Mouse (Mus musculus) kidney, embryonic 16.5 days (tissue): ENCODE measurements around the gene Dennd4b. TPM values are rescaled to one million over a fixed set of nuclear protein-coding genes. Genes with fewer than 3 reads are reported as not detected.
A peak's percentile ranks its signal among the peaks of the same experiment; 100 is the strongest.
"Not testable (repeated sequence)": the region's sequence is repeated elsewhere in the genome, so short reads cannot be mapped to it uniquely, and the experiment has no call there.

Experiments
- ATAC-seq: fragments of 200-750 bp; cut with Nextera tagmentation; 2 replicates; pipeline ENCODE4 v1.8.0; 2017; ENCODE audit warnings: moderate TSS enrichment; ENCODE audit not compliant: low FRiP score, low TSS enrichment
- H3K27ac ChIP-seq: fragments of 300-500 bp; sonication (generic); 2 replicates; pipeline ENCODE4 v1.5.1; 2014; ENCODE audit warnings: low read length
- H3K27me3 ChIP-seq: fragments of 300-500 bp; sonication (generic); 2 replicates; pipeline ENCODE4 v1.6.1; 2014; ENCODE audit warnings: low read length, control low read depth, mixed read lengths; ENCODE audit not compliant: insufficient read depth
- H3K36me3 ChIP-seq: fragments of 300-500 bp; sonication (generic); 2 replicates; pipeline ENCODE4 v1.6.1; 2014; ENCODE audit warnings: low read length, control low read depth, mixed read lengths; ENCODE audit not compliant: insufficient read depth
- H3K4me1 ChIP-seq: fragments of 300-500 bp; sonication (generic); 2 replicates; pipeline ENCODE4 v1.6.1; 2014; ENCODE audit warnings: low read length, control low read depth, mixed read lengths; ENCODE audit not compliant: insufficient read depth
- H3K4me2 ChIP-seq: fragments of 300-500 bp; sonication (generic); replicated peaks from 2 replicates; pipeline ENCODE4 v1.6.1; 2014; ENCODE audit warnings: low read depth, low read length
- H3K4me3 ChIP-seq: fragments of 300-500 bp; sonication (generic); 2 replicates; pipeline ENCODE4 v1.5.1; 2014; ENCODE audit warnings: mild to moderate bottlenecking, low read length
- H3K9ac ChIP-seq: fragments of 300-500 bp; sonication (generic); replicated peaks from 2 replicates; pipeline ENCODE4 v1.6.1; 2014; ENCODE audit warnings: low read length
- H3K9me3 ChIP-seq: fragments of 300-500 bp; sonication (generic); 2 replicates; pipeline ENCODE4 v1.6.1; 2016; ENCODE audit warnings: low read length, control low read depth
- WGBS: fragments of 180-500 bp; shearing (Covaris S2); extraction: QIAGEN DNeasy Blood & Tissue Kit; methylation state at CpG from one replicate; pipeline ENCODE4 v1.1.7; 2014; 5-methylcytosine and 5-hydroxymethylcytosine counted together
- polyA plus RNA-seq: library from polyadenylated mRNA; unstranded; fragments of >200 nt; fragmentation: Nextera tagmentation; extraction: Ambion mirVana; gene quantifications from 2 replicates; pipeline ENCODE4 v1.2.1, GENCODE M21; 2015

Dennd4b gene
- polyA plus RNA-seq, 1 experiment from 2014 or later, result 4.7 TPM

DNA sequence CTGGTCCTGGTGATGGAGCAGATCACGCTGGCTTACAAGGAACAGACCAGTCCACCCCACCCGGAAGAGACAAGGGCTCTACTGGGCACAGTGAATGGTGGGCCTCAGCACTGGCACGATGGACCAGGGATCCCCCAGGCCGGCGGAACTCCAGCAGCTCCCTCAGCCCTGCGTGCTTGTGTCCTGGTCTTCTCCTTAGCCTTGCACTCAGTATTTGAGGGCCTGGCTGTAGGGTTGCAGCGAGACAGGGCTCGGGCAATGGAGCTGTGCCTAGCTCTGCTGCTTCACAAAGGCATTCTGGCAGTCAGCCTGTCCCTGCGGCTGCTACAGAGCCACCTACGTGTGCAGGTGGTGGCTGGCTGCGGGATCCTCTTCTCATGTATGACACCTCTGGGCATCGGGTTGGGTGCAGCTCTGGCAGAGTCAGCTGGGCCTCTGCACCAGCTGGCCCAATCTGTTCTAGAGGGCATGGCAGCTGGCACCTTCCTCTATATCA lies 13.2 kb upstream of the Dennd4b start:
- not testable (repeated sequence) for H3K4me2 ChIP-seq, H3K27ac ChIP-seq, H3K27me3 ChIP-seq, ATAC-seq, H3K4me3 ChIP-seq, H3K9ac ChIP-seq, H3K9me3 ChIP-seq
- Histone ChIP-seq H3K4me1 (peaks cover 32% of the 10 kb centered on the region), H3K36me3 (peaks cover 20% of the 10 kb centered on the region)
- 92% methylated on average over 10 of the region's 12 CpGs for WGBS

DNA sequence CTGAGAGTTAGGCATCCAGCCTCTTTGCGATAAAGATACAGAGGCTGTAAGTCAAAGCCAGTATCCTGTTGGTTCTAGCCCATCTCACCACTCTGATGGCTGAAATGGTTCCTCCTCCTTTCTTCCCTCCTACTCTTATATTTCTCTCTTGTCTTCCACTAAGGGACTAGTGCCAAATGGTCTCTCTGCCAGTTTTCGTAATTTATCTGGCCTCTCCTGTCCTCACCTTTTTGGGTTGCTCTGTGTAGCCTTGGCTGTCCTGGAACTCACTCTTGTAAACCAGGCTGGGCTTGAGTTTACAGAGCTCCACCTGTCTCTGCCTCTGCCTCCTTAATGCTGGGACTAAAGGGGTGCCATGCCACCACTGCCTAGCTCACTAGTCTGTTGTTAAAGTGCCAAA lies 12.3 kb upstream of the Dennd4b start:
- not testable (repeated sequence) for ATAC-seq, H3K27me3 ChIP-seq, H3K4me3 ChIP-seq, H3K27ac ChIP-seq, H3K9me3 ChIP-seq, H3K9ac ChIP-seq, H3K4me2 ChIP-seq
- WGBS, result 92% methylated on average over 2 of the region's 2 CpGs
- Histone ChIP-seq H3K36me3 (peaks cover 25% of the 10 kb centered on the region), H3K4me1 (peaks cover 30% of the 10 kb centered on the region)

DNA sequence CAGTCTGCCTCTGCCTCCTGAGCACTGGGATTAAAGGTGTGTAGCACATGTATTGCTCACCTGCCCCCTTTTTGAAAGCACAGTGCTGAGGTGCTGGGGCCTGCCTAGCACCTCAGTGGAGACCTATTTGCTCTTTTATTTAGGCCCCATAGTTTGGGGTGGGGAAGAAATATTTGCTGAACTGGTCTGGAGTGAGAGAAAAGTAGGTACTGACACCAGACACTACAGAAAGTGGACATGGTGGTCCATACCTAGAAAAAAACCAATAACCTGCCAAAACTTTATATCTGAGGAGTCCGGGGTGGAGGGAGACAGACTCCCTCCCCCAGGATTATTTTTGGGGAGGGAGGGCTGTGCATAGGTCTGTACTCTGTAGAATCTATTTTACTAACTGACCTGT lies 11.8 kb upstream of the Dennd4b start:
- not testable (repeated sequence) for H3K4me2 ChIP-seq
- ATAC-seq, result peak; percentile 1; the same call in 1 of the 2 replicates

DNA sequence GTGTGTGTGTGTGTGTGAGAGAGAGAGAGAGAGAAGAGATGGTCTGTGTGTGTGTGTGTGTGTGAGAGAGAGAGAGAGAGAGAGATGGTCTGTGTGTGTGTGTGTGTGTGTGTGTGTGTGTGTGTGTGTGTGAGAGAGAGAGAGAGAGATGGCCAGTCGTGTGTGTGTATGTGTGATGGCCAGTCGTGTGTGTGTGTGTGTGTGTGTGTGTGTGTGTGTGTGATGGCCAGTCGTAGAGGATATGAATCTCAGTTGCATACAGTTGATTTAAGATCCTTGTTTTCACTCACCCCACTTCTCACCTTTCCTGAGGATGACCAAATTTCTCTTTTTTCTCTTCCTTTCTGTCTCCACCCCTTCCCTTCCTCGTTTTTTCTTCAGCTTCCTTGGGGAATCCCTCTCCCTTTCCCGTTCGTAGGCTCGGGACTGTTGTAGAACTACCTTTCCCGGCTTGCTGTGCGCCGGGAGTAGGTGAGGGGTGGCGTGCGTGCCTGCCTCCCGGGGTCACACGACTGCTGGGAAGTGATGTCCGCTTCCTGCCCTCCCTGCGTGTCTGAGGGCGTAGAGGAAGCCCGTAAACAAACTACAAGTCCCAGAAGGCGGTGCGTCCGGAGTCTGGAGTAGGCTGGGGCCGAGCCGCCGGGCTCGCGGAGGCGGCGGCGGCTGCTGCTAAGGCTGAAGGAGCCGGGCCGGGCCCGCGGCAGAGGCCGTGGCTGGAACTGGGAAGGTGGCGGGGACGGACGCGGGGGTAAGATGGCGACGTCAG lies 11.1 kb upstream of the Dennd4b start, which contains the start of gene Crtc2:
TSS of gene Crtc2 (plus strand) at position 511 of the 766 bp plus-strand sequence.
- Histone ChIP-seq H3K4me3 (peak within 1 kb of the TSS; percentile 87), H3K9me3 (no peaks in the 10 kb centered on the region), H3K4me1 (peaks cover 24% of the 10 kb centered on the region), H3K36me3 (peaks cover 30% of the 10 kb centered on the region), H3K9ac (peak within 1 kb of the TSS; percentile 95), H3K4me2 (peak within 1 kb of the TSS; percentile 84), H3K27me3 (no peaks in the 10 kb centered on the region), H3K27ac (peak within 1 kb of the TSS; percentile 90)
- WGBS, result 1% methylated on average over 40 of the region's 40 CpGs
- ATAC-seq, result peak; percentile 99

More for the DNA sequence above, 11.8 kb upstream of the Dennd4b start:
- not testable (repeated sequence) for H3K9me3 ChIP-seq, H3K27ac ChIP-seq, H3K4me3 ChIP-seq, H3K27me3 ChIP-seq, H3K9ac ChIP-seq
- peaks cover 29% of the 10 kb centered on the region for H3K4me1 ChIP-seq
- whole genome bisulfite sequencing, result 84% methylated on average over 1 of the region's 1 CpGs
- H3K36me3 ChIP-seq, result peaks cover 25% of the 10 kb centered on the region

DNA sequence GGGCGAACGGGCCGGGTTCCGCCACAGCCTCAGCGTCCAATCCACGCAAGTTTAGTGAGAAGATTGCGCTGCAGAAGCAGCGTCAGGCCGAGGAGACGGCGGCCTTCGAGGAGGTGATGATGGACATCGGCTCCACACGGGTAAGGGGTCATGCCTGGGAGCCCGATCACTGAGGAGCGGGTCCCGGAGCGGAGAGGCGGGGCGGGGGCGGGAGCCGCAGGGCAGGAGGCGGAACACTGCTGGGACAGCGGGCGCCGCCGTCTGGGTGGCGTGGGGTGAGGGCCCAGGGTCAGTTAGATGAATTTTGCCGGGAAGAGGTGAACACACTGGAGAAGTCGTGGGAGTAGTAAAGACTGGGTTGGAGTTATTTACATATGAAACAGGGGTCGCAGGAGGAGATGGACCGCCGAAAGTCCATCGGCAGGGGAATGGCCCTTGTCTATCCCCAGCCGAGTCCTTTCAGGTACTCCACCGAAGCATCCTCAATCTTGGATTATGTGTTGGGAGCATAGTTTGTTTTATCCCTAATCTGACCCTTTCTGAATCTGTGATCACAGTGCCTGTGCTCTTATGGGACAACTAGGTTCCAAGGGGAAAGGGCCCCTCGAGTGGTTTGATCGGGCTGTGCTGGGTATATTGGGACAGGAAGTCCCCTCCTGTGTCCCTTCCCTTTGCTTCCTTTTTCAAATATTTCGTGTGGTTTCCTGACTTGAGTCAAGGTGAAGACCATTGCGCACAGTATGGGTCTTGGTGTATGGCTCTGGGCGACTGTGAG lies 10.4 kb upstream of the Dennd4b start:
- peak overlapping the region; percentile 84 for H3K4me2 ChIP-seq
- ATAC-seq, result peak; percentile 80
- H3K27me3 ChIP-seq, result no peaks in the 10 kb centered on the region
- peaks cover 34% of the 10 kb centered on the region for H3K36me3 ChIP-seq
- WGBS, result under 1% methylated on average over 41 of the region's 41 CpGs
- peak overlapping the region; percentile 90 for H3K27ac ChIP-seq
- H3K9me3 ChIP-seq, result no peaks in the 10 kb centered on the region
- peaks cover 17% of the 10 kb centered on the region for H3K4me1 ChIP-seq
- peak overlapping the region; percentile 95 for H3K9ac ChIP-seq
- peak overlapping the region; percentile 87 for H3K4me3 ChIP-seq

DNA sequence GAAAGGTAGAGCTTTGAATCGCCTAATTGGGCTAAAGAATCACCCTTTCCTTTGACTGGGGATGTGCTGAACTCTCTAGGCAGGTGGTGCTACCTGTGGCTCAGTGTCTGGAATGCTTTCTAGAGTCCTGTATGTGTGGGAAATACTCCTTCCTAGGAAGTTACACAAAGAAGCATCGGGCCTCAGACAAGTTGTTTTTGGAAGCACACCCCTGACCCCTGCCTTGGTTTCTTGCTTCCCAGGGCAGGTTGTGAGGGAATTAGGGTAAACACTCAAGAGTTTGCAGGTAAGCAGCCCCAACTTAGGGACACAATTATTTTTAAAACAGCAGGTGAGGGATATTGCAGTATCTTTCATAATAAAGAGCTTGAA lies 9.8 kb upstream of the Dennd4b start:
- H3K9me3 ChIP-seq, result no peaks in the 10 kb centered on the region
- no peaks in the 10 kb centered on the region for H3K27me3 ChIP-seq
- H3K4me3 ChIP-seq, result peak overlapping the region; percentile 87
- WGBS, result 8% methylated on average over 2 of the region's 2 CpGs
- peaks cover 39% of the 10 kb centered on the region for H3K36me3 ChIP-seq
- peak overlapping the region; percentile 95 for H3K9ac ChIP-seq
- H3K4me2 ChIP-seq, result peak overlapping the region; percentile 84
- no peak for ATAC-seq
- peaks cover 17% of the 10 kb centered on the region for H3K4me1 ChIP-seq
- H3K27ac ChIP-seq, result peak overlapping the region; percentile 90

DNA sequence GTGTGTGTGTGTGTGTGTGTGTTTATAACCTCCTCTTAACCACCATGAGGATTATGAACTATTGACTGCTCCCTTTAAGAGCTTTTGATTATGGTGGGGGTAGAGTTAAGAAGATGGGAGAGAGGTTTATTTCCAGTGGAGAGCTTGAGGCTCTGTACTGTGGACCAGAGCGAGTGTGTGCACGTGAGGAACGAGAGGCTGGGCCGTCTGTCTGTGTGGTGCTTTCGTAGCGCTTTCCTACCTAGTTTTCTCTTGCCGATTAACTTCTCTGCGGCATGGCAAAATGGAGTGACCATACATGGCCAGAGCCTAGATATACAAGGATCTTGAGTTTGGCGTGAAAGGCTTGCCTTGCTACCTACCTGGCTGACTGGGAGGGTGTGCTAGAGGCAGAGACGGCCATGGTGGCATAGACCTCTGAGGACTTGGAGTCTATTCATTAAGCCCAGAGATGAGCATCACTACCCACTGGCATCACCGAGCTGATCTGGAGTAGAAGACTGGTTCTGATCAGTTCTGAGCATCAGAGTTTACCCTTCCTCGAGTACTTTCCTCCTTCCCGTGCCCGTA lies 9.1 kb upstream of the Dennd4b start:
- H3K9me3 ChIP-seq, result no peaks in the 10 kb centered on the region
- H3K4me2 ChIP-seq, result no peak overlapping the region
- no peaks in the 10 kb centered on the region for H3K27me3 ChIP-seq
- H3K9ac ChIP-seq, result no peak overlapping the region
- H3K4me1 ChIP-seq, result peaks cover 14% of the 10 kb centered on the region
- peak overlapping the region; percentile 87; the same call in 1 of the 2 replicates for H3K4me3 ChIP-seq
- peaks cover 38% of the 10 kb centered on the region for H3K36me3 ChIP-seq
- ATAC-seq, result no peak
- WGBS, result 91% methylated on average over 14 of the region's 14 CpGs
- no peak overlapping the region for H3K27ac ChIP-seq

DNA sequence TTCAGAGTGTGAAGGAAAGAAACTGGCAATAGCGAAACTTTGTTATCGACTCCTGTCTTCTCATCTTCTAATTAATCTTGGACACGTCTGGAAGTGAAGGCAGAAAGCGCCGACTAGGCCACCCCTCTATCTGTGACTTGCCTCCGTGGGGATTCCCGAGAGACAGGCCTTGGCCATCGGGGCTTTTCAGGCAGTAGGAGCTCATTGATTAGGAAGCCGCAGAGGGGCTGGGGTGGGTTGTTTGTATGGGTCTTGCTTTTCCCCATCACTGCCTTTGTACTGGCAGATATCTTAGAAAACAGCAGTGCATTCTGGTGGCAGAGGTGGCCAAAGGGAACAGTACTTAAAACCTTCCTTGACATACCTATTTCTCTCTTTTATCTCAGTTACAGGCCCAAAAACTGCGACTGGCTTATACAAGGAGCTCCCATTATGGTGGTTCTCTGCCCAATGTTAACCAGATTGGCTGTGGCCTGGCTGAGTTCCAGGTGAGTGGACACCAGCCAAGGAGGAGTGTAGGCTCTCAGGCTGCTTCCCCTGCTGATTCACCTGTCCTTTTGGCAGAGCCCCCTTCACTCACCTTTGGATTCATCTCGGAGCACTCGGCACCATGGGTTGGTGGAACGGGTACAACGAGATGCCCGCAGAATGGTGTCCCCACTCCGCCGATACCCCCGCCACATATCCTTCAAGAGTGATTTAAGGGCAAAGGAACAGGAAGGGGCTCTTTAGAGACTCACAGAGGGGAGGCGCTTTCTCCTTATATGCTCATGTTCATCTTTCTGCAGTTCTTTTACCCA lies 8.1 kb upstream of the Dennd4b start:
- H3K9ac ChIP-seq, result no peak overlapping the region
- H3K36me3 ChIP-seq, result peaks cover 38% of the 10 kb centered on the region
- 91% methylated on average over 19 of the region's 19 CpGs for WGBS
- H3K4me3 ChIP-seq, result no peak overlapping the region
- no peaks in the 10 kb centered on the region for H3K27me3 ChIP-seq
- H3K4me1 ChIP-seq, result peaks cover 13% of the 10 kb centered on the region
- H3K9me3 ChIP-seq, result no peaks in the 10 kb centered on the region
- no peak overlapping the region for H3K4me2 ChIP-seq
- ATAC-seq, result no peak
- H3K27ac ChIP-seq, result no peak overlapping the region

DNA sequence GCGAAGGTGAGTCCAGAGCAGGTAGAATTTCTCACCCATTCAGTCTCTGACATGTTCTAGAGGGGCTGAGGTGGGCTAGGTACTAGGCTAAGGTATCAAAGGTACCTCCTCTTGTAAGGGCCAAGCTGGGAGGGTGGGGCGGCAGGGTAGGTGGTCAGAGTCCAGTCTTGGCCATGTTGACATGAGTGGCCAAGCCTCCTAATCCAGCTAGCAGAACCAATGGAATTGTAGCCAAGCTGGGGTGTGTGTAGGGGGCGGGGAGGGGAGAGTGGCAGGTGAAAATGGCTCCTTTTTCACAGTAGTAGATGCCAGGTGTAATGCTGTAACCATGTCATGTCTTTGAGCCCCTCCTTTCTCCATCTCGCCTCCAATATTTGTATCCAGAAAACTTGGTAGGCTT lies 6.5 kb upstream of the Dennd4b start:
- H3K36me3 ChIP-seq, result peaks cover 51% of the 10 kb centered on the region
- H3K4me2 ChIP-seq, result no peak overlapping the region
- ATAC-seq, result no peak
- no peaks in the 10 kb centered on the region for H3K9me3 ChIP-seq
- H3K27ac ChIP-seq, result no peak overlapping the region
- no peak overlapping the region for H3K9ac ChIP-seq
- no peaks in the 10 kb centered on the region for H3K27me3 ChIP-seq
- H3K4me1 ChIP-seq, result peaks cover 13% of the 10 kb centered on the region
- 94% methylated on average over 4 of the region's 4 CpGs for WGBS
- H3K4me3 ChIP-seq, result no peak overlapping the region
